Mouse (Mus musculus) embryonic facial prominence, embryonic 13.5 days (tissue): ENCODE measurements around the gene Carm1. TPM values are rescaled to one million over a fixed set of nuclear protein-coding genes. Genes with fewer than 3 reads are reported as not detected.
A peak's percentile ranks its signal among the peaks of the same experiment; 100 is the strongest.

Source experiments
- ATAC-seq: fragments of 200-750 bp; cut with Nextera tagmentation; 2 replicates; pipeline ENCODE4 v1.8.0; 2017; ENCODE audit warnings: low read depth; ENCODE audit not compliant: insufficient number of reproducible peaks, insufficient read depth, low FRiP score, low TSS enrichment
- H3K27ac ChIP-seq: fragments of 300-500 bp; sonication (generic); 2 replicates; pipeline ENCODE4 v1.5.1; 2015; ENCODE audit warnings: moderate library complexity, mild to moderate bottlenecking, inconsistent platforms
- H3K27me3 ChIP-seq: fragments of 300-500 bp; sonication (generic); 2 replicates; pipeline ENCODE4 v1.6.1; 2015; ENCODE audit warnings: mild to moderate bottlenecking, inconsistent platforms
- H3K36me3 ChIP-seq: fragments of 300-500 bp; sonication (generic); 2 replicates; pipeline ENCODE4 v1.6.1; 2015; ENCODE audit warnings: mild to moderate bottlenecking, inconsistent platforms
- H3K4me1 ChIP-seq: fragments of 300-500 bp; sonication (generic); 2 replicates; pipeline ENCODE4 v1.6.1; 2015; ENCODE audit warnings: inconsistent platforms
- H3K4me2 ChIP-seq: fragments of 300-500 bp; sonication (generic); 2 replicates; pipeline ENCODE4 v1.6.1; 2015; ENCODE audit warnings: moderate library complexity, mild to moderate bottlenecking, inconsistent platforms
- H3K4me3 ChIP-seq: fragments of 300-500 bp; sonication (generic); 2 replicates; pipeline ENCODE4 v1.5.1; 2015; ENCODE audit warnings: mild to moderate bottlenecking, inconsistent platforms
- H3K9ac ChIP-seq: fragments of 300-500 bp; sonication (generic); 2 replicates; pipeline ENCODE4 v1.6.1; 2015; ENCODE audit warnings: mild to moderate bottlenecking, inconsistent platforms
- H3K9me3 ChIP-seq: fragments of 300-500 bp; sonication (generic); 2 replicates; pipeline ENCODE4 v1.6.1; 2016; ENCODE audit warnings: inconsistent platforms
- WGBS: fragments of 180-500 bp; shearing (Covaris S2); methylation state at CpG from one replicate; pipeline ENCODE4 v1.1.7; 2015; ENCODE audit warnings: mixed read lengths; 5-methylcytosine and 5-hydroxymethylcytosine counted together
- polyA plus RNA-seq: library from polyadenylated mRNA; unstranded; fragments of >200 nt; fragmentation: Nextera tagmentation; extraction: Ambion mirVana; gene quantifications from 2 replicates; pipeline ENCODE4 v1.2.1, GENCODE M21; 2015

The Carm1 gene
- 46.2 and 47.1 TPM in 2 replicates for polyA plus RNA-seq

GRCm38 (mm10) chr9:21546789-21547074 lies at the start of gene Carm1:
TSS of gene Carm1 (plus strand) at chr9:21546894.
- Histone ChIP-seq H3K27me3 (no peaks in the 10 kb centered on the region), H3K4me3 (peak within 1 kb of the TSS; percentile 81), H3K4me1 (peaks cover 30% of the 10 kb centered on the region), H3K9me3 (no peaks in the 10 kb centered on the region), H3K9ac (peak within 1 kb of the TSS; percentile 98), H3K36me3 (peaks cover 17% of the 10 kb centered on the region), H3K4me2 (peak within 1 kb of the TSS; percentile 80), H3K27ac (peak within 1 kb of the TSS; percentile 99)
- ATAC-seq = no peak
- WGBS = 0% methylated on average over 35 of the region's 52 CpGs

DNA sequence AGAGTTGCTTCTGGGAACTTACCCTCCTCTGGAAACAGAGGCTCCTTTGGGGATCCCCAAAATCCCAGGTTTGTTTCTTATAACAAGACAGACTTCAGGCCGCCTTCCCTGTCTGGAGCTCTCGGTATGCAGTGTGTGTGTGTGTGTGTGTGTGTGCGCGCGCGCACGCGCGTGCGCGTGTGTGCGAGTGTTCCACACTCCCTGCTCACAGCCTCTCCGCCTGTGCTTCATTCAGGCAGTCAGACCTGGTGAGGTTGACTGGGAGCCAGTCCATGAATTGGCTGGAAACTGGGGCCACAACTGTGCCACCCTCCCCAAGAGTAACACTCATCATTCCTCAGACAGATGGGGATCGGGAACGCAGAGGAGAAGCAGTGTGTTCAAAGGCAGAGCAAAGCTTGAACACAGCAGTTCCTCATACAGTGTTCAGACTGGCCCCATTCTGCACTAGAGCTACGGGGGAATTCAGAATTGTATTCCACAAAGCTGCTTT lies 49.6 kb upstream of the Carm1 start:
- Histone ChIP-seq H3K27ac (peak overlapping the region; percentile 99), H3K36me3 (peaks cover 44% of the 10 kb centered on the region), H3K4me2 (peak overlapping the region; percentile 69), H3K4me1 (peaks cover 51% of the 10 kb centered on the region), H3K27me3 (no peaks in the 10 kb centered on the region), H3K4me3 (peak overlapping the region; percentile 42), H3K9me3 (no peaks in the 10 kb centered on the region), H3K9ac (peak overlapping the region; percentile 72)
- no peak; the same call in 1 of the 2 replicates for ATAC-seq
- WGBS = 48% methylated on average over 16 of the region's 16 CpGs

DNA sequence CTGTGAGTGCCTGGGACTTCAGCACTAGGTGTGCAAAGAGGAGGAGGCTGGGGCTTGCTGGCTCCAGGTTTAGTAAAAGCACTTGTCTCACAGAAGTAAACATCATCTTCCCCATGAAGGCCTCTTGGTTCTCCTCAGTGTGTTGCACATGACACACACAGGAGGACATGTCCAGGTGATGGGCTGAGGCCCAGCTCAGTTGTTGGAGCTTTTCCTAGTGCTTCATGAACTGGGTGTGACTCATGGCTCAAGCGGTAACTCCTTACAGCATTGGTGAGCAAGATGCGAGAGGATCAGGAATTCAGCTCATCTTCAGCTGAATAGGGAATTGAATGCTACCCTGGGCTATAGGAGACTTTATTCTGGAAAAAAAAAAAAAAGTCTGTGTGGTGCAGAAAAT lies 49.0 kb upstream of the Carm1 start:
- Histone ChIP-seq H3K4me1 (peaks cover 50% of the 10 kb centered on the region), H3K36me3 (peaks cover 44% of the 10 kb centered on the region), H3K27me3 (no peaks in the 10 kb centered on the region), H3K9me3 (no peaks in the 10 kb centered on the region), H3K9ac (peak overlapping the region; percentile 72), H3K27ac (peak overlapping the region; percentile 99), H3K4me3 (peak overlapping the region; percentile 42), H3K4me2 (peak overlapping the region; percentile 69)
- no peak for ATAC-seq
- WGBS = 79% methylated on average over 2 of the region's 2 CpGs

DNA sequence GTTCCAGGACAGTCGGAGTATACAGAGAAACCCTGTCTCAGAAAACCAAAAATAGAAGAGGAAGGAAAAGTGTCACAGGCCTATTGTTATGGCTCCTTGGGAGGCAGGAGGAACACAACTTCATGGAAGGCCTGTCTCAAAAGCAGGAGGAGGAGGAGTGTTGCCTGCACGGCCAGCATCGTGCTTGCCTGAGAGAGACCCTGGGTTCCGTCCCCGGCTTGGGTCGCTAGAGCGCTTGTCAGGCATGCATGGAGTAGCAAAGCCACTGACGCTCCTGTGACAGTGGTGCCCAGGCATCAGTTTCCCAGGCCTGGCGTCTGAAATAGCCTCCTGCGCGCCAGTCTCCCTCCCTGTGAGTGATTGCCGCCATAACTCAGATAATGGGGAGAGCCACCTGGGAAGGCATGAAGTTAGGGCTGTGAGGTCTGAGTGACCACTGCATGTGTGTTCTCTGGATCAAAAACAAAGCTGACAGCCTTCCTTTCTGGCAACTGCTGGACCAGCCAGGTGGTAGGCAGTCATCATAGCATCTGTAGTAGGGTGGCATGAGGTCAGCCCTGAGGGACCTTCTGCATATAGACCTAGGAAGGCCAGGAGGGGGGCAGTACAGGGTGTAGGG lies 48.3 kb upstream of the Carm1 start:
- H3K4me3 ChIP-seq = no peak overlapping the region
- no peak for ATAC-seq
- H3K27me3 ChIP-seq = no peaks in the 10 kb centered on the region
- no peak overlapping the region for H3K9ac ChIP-seq
- no peaks in the 10 kb centered on the region for H3K9me3 ChIP-seq
- peaks cover 48% of the 10 kb centered on the region for H3K36me3 ChIP-seq
- peak overlapping the region; percentile 99; the same call in 1 of the 2 replicates for H3K27ac ChIP-seq
- H3K4me2 ChIP-seq = no peak overlapping the region
- H3K4me1 ChIP-seq = peaks cover 43% of the 10 kb centered on the region
- 94% methylated on average over 12 of the region's 12 CpGs for WGBS

DNA sequence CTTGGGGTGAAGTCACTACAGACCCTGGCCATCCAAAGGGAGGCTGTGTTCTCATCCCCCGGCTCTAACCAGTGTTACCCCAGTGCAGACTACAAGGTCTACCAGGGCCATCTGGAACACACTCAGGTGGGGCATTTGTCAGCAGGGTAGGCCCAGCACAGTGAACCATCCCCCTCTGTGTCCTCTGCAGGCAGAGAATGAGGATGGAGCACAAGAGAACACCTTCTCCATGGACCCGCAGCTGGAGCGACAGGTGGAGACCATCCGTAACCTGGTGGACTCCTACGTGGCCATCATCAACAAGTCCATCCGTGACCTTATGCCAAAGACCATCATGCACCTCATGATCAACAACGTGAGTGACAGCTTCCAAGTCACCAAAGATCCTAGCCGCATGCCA lies 43.3 kb upstream of the Carm1 start:
- H3K27me3 ChIP-seq = no peaks in the 10 kb centered on the region
- no peak overlapping the region for H3K9ac ChIP-seq
- ATAC-seq = no peak
- H3K27ac ChIP-seq = no peak overlapping the region
- no peak overlapping the region for H3K4me3 ChIP-seq
- peaks cover 78% of the 10 kb centered on the region for H3K36me3 ChIP-seq
- 96% methylated on average over 8 of the region's 8 CpGs for WGBS
- H3K4me2 ChIP-seq = no peak overlapping the region
- 0 out of 2 replicates have a peak, but pooled peaks cover under 1% of the 10 kb centered on the region for H3K4me1 ChIP-seq
- no peaks in the 10 kb centered on the region for H3K9me3 ChIP-seq

GRCm38 (mm10) chr9:21505767-21506166 lies 40.9 kb upstream of the Carm1 start:
- no peak overlapping the region for H3K4me3 ChIP-seq
- no peak for ATAC-seq
- H3K9me3 ChIP-seq = no peaks in the 10 kb centered on the region
- H3K4me1 ChIP-seq = peaks cover 11% of the 10 kb centered on the region
- no peak overlapping the region for H3K27ac ChIP-seq
- H3K27me3 ChIP-seq = no peaks in the 10 kb centered on the region
- no peak overlapping the region for H3K9ac ChIP-seq
- no peak overlapping the region for H3K4me2 ChIP-seq
- H3K36me3 ChIP-seq = peaks cover 71% of the 10 kb centered on the region

GRCm38 (mm10) chr9:21507753-21508430 lies 38.8 kb upstream of the Carm1 start:
- Histone ChIP-seq H3K27me3 (no peaks in the 10 kb centered on the region), H3K4me3 (no peak overlapping the region), H3K27ac (no peak overlapping the region), H3K36me3 (peaks cover 61% of the 10 kb centered on the region), H3K4me1 (peaks cover 15% of the 10 kb centered on the region), H3K9ac (no peak overlapping the region), H3K9me3 (no peaks in the 10 kb centered on the region), H3K4me2 (no peak overlapping the region)
- WGBS = 91% methylated on average over 15 of the region's 15 CpGs
- no peak for ATAC-seq

GRCm38 (mm10) chr9:21508871-21509404 lies 37.8 kb upstream of the Carm1 start:
- H3K9ac ChIP-seq = peak overlapping the region; percentile 79
- H3K36me3 ChIP-seq = peaks cover 52% of the 10 kb centered on the region
- ATAC-seq = no peak
- H3K4me1 ChIP-seq = peaks cover 15% of the 10 kb centered on the region
- WGBS = 69% methylated on average over 7 of the region's 7 CpGs
- H3K9me3 ChIP-seq = no peaks in the 10 kb centered on the region
- H3K27ac ChIP-seq = peak overlapping the region; percentile 91
- peak overlapping the region; percentile 61 for H3K4me3 ChIP-seq
- H3K4me2 ChIP-seq = peak overlapping the region; percentile 76
- H3K27me3 ChIP-seq = no peaks in the 10 kb centered on the region

- H3K27ac ChIP-seq = peak within 1 kb of the TSS; percentile 91
- under 1% methylated on average over 44 of the region's 44 CpGs for WGBS
- peak; percentile 95 for ATAC-seq
- peak within 1 kb of the TSS; percentile 79 for H3K9ac ChIP-seq
- no peaks in the 10 kb centered on the region for H3K27me3 ChIP-seq
- H3K4me2 ChIP-seq = peak within 1 kb of the TSS; percentile 76
- no peaks in the 10 kb centered on the region for H3K9me3 ChIP-seq
- H3K4me1 ChIP-seq = peaks cover 15% of the 10 kb centered on the region
- peaks cover 41% of the 10 kb centered on the region for H3K36me3 ChIP-seq
- H3K4me3 ChIP-seq = peak within 1 kb of the TSS; percentile 61
Observed at GRCm38 (mm10) chr9:21509772-21510688, 36.7 kb upstream of the Carm1 start, which contains the start of gene Tmed1. TSS of gene Tmed1 (minus strand) at chr9:21510252.

GRCm38 (mm10) chr9:21510689-21511015 lies 36.0 kb upstream of the Carm1 start:
- no peaks in the 10 kb centered on the region for H3K27me3 ChIP-seq
- peak; percentile 6; the same call in 1 of the 2 replicates for ATAC-seq
- no peaks in the 10 kb centered on the region for H3K9me3 ChIP-seq
- H3K4me2 ChIP-seq = peak overlapping the region; percentile 76
- H3K27ac ChIP-seq = peak overlapping the region; percentile 91
- 4% methylated on average over 7 of the region's 7 CpGs for WGBS
- peak overlapping the region; percentile 79 for H3K9ac ChIP-seq
- peaks cover 35% of the 10 kb centered on the region for H3K36me3 ChIP-seq
- H3K4me1 ChIP-seq = peaks cover 15% of the 10 kb centered on the region
- H3K4me3 ChIP-seq = peak overlapping the region; percentile 61

GRCm38 (mm10) chr9:21511052-21511451 lies 35.6 kb upstream of the Carm1 start:
- Histone ChIP-seq H3K27me3 (no peaks in the 10 kb centered on the region), H3K4me1 (peaks cover 15% of the 10 kb centered on the region), H3K4me2 (peak overlapping the region; percentile 76), H3K36me3 (peaks cover 31% of the 10 kb centered on the region), H3K4me3 (peak overlapping the region; percentile 61), H3K9me3 (no peaks in the 10 kb centered on the region), H3K9ac (peak overlapping the region; percentile 79), H3K27ac (peak overlapping the region; percentile 91)
- ATAC-seq = no peak
- 68% methylated on average over 9 of the region's 9 CpGs for WGBS
